Mouse (Mus musculus): ENCODE results near the gene Cfap97d1. TPM values are rescaled to one million over a fixed set of nuclear protein-coding genes. Genes with fewer than 3 reads are reported as not detected.

The Cfap97d1 gene
- polyA plus RNA-seq, 1 experiment from 2014 or later, result 0.20 TPM

GRCm38 (mm10) chr11:101964647-101965046 lies 19.4 kb upstream of the Cfap97d1 start:
- H3K27me3 ChIP-seq (replicated peaks; ENCODE audit: insufficient read depth, low read length), result peaks cover 43% of the 10 kb centered on the region
- 8% methylated on average over 7 of the region's 8 CpGs for WGBS
- DNase-seq (ENCODE audit: low spot score) (no peak), ATAC-seq (no peak)
- peaks cover 13% of the 10 kb centered on the region; the same call in 1 of the 2 replicates for H3K4me1 ChIP-seq (ENCODE audit: insufficient read depth, low read depth, low read length)
- no peak overlapping the region for H3K4me2 ChIP-seq (replicated peaks; ENCODE audit: low read depth, low read length)
- no peak overlapping the region for H3K27ac ChIP-seq (ENCODE audit: low read length)
- H3K9ac ChIP-seq (replicated peaks; ENCODE audit: low read depth), result no peak overlapping the region
- no peak overlapping the region for H3K4me3 ChIP-seq (ENCODE audit: low read depth, low read length)
- no peak for TF ChIP-seq EP300 (IDR thresholded peaks at IDR 0.05)
- TF ChIP-seq CTCF (IDR thresholded peaks at IDR 0.05), result no peak
- H3K36me3 ChIP-seq (ENCODE audit: insufficient read depth, low read length), result no peaks in the 10 kb centered on the region
- H3K9me3 ChIP-seq (ENCODE audit: low read length), result no peaks in the 10 kb centered on the region

GRCm38 (mm10) chr11:101965553-101965952 lies 18.5 kb upstream of the Cfap97d1 start:
- ATAC-seq (no peak), DNase-seq (ENCODE audit: low spot score) (no peak)
- H3K27ac ChIP-seq (ENCODE audit: low read length), result no peak overlapping the region
- no peak overlapping the region for H3K9ac ChIP-seq (replicated peaks; ENCODE audit: low read depth)
- TF ChIP-seq CTCF (IDR thresholded peaks at IDR 0.05) (no peak), EP300 (IDR thresholded peaks at IDR 0.05) (no peak)
- no peaks in the 10 kb centered on the region for H3K36me3 ChIP-seq (ENCODE audit: insufficient read depth, low read length)
- WGBS, result 0% methylated on average over 2 of the region's 2 CpGs
- peaks cover 13% of the 10 kb centered on the region; the same call in 1 of the 2 replicates for H3K4me1 ChIP-seq (ENCODE audit: insufficient read depth, low read depth, low read length)
- no peak overlapping the region for H3K4me2 ChIP-seq (replicated peaks; ENCODE audit: low read depth, low read length)
- peaks cover 43% of the 10 kb centered on the region for H3K27me3 ChIP-seq (replicated peaks; ENCODE audit: insufficient read depth, low read length)
- H3K9me3 ChIP-seq (ENCODE audit: low read length), result no peaks in the 10 kb centered on the region
- H3K4me3 ChIP-seq (ENCODE audit: low read depth, low read length), result no peak overlapping the region

GRCm38 (mm10) chr11:101966965-101967614 lies 17.0 kb upstream of the Cfap97d1 start, which contains the start of gene Sost:
Gene Sost (minus strand): TSS chr11:101967015.
- no peaks in the 10 kb centered on the region for H3K9me3 ChIP-seq (ENCODE audit: low read length)
- WGBS, result 36% methylated on average over 10 of the region's 10 CpGs
- H3K27me3 ChIP-seq (replicated peaks; ENCODE audit: insufficient read depth, low read length), result peaks cover 37% of the 10 kb centered on the region
- no peak within 1 kb of the TSS for H3K9ac ChIP-seq (replicated peaks; ENCODE audit: low read depth)
- H3K4me3 ChIP-seq (ENCODE audit: low read depth, low read length), result no peak within 1 kb of the TSS
- peaks cover 13% of the 10 kb centered on the region; the same call in 1 of the 2 replicates for H3K4me1 ChIP-seq (ENCODE audit: insufficient read depth, low read depth, low read length)
- no peak within 1 kb of the TSS for H3K4me2 ChIP-seq (replicated peaks; ENCODE audit: low read depth, low read length)
- no peak for ATAC-seq
- TF ChIP-seq CTCF (IDR thresholded peaks at IDR 0.05) (no peak), EP300 (IDR thresholded peaks at IDR 0.05) (no peak)
- DNase-seq (ENCODE audit: low spot score), result no peak
- H3K27ac ChIP-seq (ENCODE audit: low read length), result no peak within 1 kb of the TSS
- no peaks in the 10 kb centered on the region for H3K36me3 ChIP-seq (ENCODE audit: insufficient read depth, low read length)

GRCm38 (mm10) chr11:101968311-101968710 lies 15.8 kb upstream of the Cfap97d1 start:
- DNase-seq (ENCODE audit: low spot score), result no peak
- WGBS, result 16% methylated on average over 7 of the region's 7 CpGs

GRCm38 (mm10) chr11:101968791-101969190 lies 15.3 kb upstream of the Cfap97d1 start:
- H3K4me3 ChIP-seq (ENCODE audit: low read depth, low read length), result no peak overlapping the region
- no peak overlapping the region for H3K9ac ChIP-seq (replicated peaks; ENCODE audit: low read depth)
- no peaks in the 10 kb centered on the region for H3K9me3 ChIP-seq (ENCODE audit: low read length)
- 0% methylated on average over 5 of the region's 5 CpGs for whole genome bisulfite sequencing
- DNase-seq (ENCODE audit: low spot score) (peak; percentile 90), ATAC-seq (peak; percentile 57; the same call in 1 of the 2 replicates)
- 0 out of 2 replicates have a peak, but pooled peaks cover under 1% of the 10 kb centered on the region for H3K36me3 ChIP-seq (ENCODE audit: insufficient read depth, low read length)
- H3K4me2 ChIP-seq (replicated peaks; ENCODE audit: low read depth, low read length), result no peak overlapping the region
- H3K27me3 ChIP-seq (replicated peaks; ENCODE audit: insufficient read depth, low read length), result peaks cover 21% of the 10 kb centered on the region
- TF ChIP-seq CTCF (IDR thresholded peaks at IDR 0.05) (peak; percentile 99), EP300 (IDR thresholded peaks at IDR 0.05) (no peak)
- H3K27ac ChIP-seq (ENCODE audit: low read length), result no peak overlapping the region
- H3K4me1 ChIP-seq (ENCODE audit: insufficient read depth, low read depth, low read length), result peaks cover 6% of the 10 kb centered on the region; the same call in 1 of the 2 replicates

More at GRCm38 (mm10) chr11:101968311-101968710, 15.8 kb upstream of the Cfap97d1 start:
- TF ChIP-seq EP300 (IDR thresholded peaks at IDR 0.05), result no peak
- Histone ChIP-seq H3K4me2 (replicated peaks; ENCODE audit: low read depth, low read length) (no peak overlapping the region), H3K9ac (replicated peaks; ENCODE audit: low read depth) (no peak overlapping the region), H3K9me3 (ENCODE audit: low read length) (no peaks in the 10 kb centered on the region), H3K27me3 (replicated peaks; ENCODE audit: insufficient read depth, low read length) (peaks cover 26% of the 10 kb centered on the region), H3K27ac (ENCODE audit: low read length) (no peak overlapping the region), H3K4me1 (ENCODE audit: insufficient read depth, low read depth, low read length) (peaks cover 8% of the 10 kb centered on the region; the same call in 1 of the 2 replicates), H3K36me3 (ENCODE audit: insufficient read depth, low read length) (no peaks in the 10 kb centered on the region), H3K4me3 (ENCODE audit: low read depth, low read length) (no peak overlapping the region)
- no peak for ATAC-seq

- Histone ChIP-seq H3K36me3 (ENCODE audit: insufficient read depth, low read length) (peaks cover 8% of the 10 kb centered on the region), H3K4me2 (replicated peaks; ENCODE audit: low read depth, low read length) (no peak overlapping the region), H3K9me3 (ENCODE audit: low read length) (no peaks in the 10 kb centered on the region), H3K27me3 (replicated peaks; ENCODE audit: insufficient read depth, low read length) (peaks cover 11% of the 10 kb centered on the region), H3K4me1 (ENCODE audit: insufficient read depth, low read depth, low read length) (no peaks in the 10 kb centered on the region), H3K9ac (replicated peaks; ENCODE audit: low read depth) (no peak overlapping the region), H3K27ac (ENCODE audit: low read length) (no peak overlapping the region), H3K4me3 (ENCODE audit: low read depth, low read length) (no peak overlapping the region)
- no peak for DNase-seq (ENCODE audit: low spot score)
- no peak for TF ChIP-seq EP300 (IDR thresholded peaks at IDR 0.05)
- TF ChIP-seq CTCF (IDR thresholded peaks at IDR 0.05), result no peak
- WGBS, result 77% methylated on average over 13 of the region's 13 CpGs
- ATAC-seq, result no peak
Observed at GRCm38 (mm10) chr11:101969835-101970234, 14.2 kb upstream of the Cfap97d1 start.
